Mouse (Mus musculus) brain, embryonic 14.5 days (tissue): ENCODE results near the gene Tysnd1. TPM values are rescaled to one million over a fixed set of nuclear protein-coding genes. Genes with fewer than 3 reads are reported as not detected.

ENCODE experiments used
- DNase-seq: peaks from one replicate; pipeline ENCODE4 v3.0.0-alpha.2; 2011; ENCODE audit warnings: low read depth
- CTCF ChIP-seq: fragments of 200-500 bp; IDR thresholded peaks from 2 replicates; pipeline ENCODE4 v1.5.1; 2012; ENCODE audit warnings: inconsistent platforms, mild to moderate bottlenecking, moderate library complexity, borderline replicate concordance; ENCODE audit not compliant: insufficient read depth, insufficient read length; ENCODE audit errors: extremely low read depth
- POLR2A ChIP-seq: fragments of 200-500 bp; IDR thresholded peaks from 2 replicates; pipeline ENCODE4 v1.6.1; 2012; ENCODE audit warnings: mild to moderate bottlenecking, inconsistent platforms, borderline replicate concordance; ENCODE audit not compliant: poor library complexity, insufficient read depth, insufficient read length, severe bottlenecking; ENCODE audit errors: extremely low read depth
- polyA plus RNA-seq: library from polyadenylated mRNA; depleted of rRNA; stranded (reverse); fragments of >200 nt; gene quantifications from 2 replicates; pipeline ENCODE4 v1.2.3, GENCODE M21; 2012

The Tysnd1 gene
- polyA plus RNA-seq, 1 experiment, result 42.7 TPM

- no peak for DNase-seq
- TF ChIP-seq POLR2A (no peak), CTCF (no peak)
Measured at GRCm38 (mm10) chr10:61717406-61718296, 22.3 kb downstream of the Tysnd1 start.

DNA sequence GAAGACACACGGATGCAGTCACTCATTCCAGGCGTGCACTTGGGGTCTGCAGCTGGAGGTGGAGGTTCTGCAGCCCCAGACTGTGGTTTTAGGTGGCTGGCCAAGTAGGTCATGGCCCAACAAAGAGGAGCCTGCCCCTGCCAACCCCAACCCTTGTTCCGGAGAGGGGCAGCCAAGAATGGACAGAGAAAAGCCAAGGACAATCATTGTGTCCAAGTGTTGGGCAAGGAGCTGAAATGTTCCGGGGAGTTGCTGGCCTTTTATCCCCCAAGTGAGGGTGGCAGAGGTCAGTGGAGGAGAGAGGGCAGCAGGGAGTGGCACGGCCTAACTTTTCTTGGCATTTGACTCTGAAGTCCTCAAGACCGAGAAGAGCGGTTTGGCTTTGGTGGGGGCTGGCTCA lies 25.0 kb downstream of the Tysnd1 start:
- DNase-seq, result no peak
- TF ChIP-seq POLR2A (no peak), CTCF (no peak)

GRCm38 (mm10) chr10:61722215-61722614 lies 26.9 kb downstream of the Tysnd1 start:
- no peak for TF ChIP-seq POLR2A
- DNase-seq, result no peak

GRCm38 (mm10) chr10:61723271-61723670 lies 28.0 kb downstream of the Tysnd1 start:
- DNase-seq, result no peak
- TF ChIP-seq POLR2A, result no peak
- no peak for TF ChIP-seq CTCF

GRCm38 (mm10) chr10:61729181-61729580 lies 33.9 kb downstream of the Tysnd1 start:
- no peak for TF ChIP-seq POLR2A
- TF ChIP-seq CTCF, result no peak
- DNase-seq, result no peak

GRCm38 (mm10) chr10:61730171-61730570 lies 34.9 kb downstream of the Tysnd1 start:
- TF ChIP-seq CTCF (no peak), POLR2A (no peak)
- no peak for DNase-seq

DNA sequence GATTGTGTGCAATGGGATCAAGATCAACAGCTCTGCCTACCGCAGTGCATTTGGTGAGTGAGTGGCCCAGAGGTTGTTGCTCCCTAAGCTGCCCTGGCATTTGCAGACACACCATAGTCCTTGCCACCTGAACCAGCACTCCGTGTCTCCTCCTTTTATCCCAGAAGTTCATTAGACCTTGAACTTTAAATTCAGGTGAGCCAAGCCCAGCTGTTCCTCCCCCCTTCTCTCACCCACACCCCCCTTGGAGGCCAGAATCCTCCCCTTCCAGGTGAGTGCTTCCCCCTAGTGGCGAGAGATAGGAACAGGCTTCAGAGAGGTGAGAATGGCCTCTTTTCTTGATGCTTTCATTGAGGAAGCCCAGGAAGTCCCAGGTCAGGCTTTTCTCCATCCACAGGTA lies 39.1 kb downstream of the Tysnd1 start:
- DNase-seq, result no peak
- TF ChIP-seq POLR2A, result no peak
- TF ChIP-seq CTCF, result peak; percentile 71

GRCm38 (mm10) chr10:61736671-61737078 lies 41.4 kb downstream of the Tysnd1 start:
- TF ChIP-seq POLR2A (no peak), CTCF (no peak)
- DNase-seq, result peak; percentile 28

DNA sequence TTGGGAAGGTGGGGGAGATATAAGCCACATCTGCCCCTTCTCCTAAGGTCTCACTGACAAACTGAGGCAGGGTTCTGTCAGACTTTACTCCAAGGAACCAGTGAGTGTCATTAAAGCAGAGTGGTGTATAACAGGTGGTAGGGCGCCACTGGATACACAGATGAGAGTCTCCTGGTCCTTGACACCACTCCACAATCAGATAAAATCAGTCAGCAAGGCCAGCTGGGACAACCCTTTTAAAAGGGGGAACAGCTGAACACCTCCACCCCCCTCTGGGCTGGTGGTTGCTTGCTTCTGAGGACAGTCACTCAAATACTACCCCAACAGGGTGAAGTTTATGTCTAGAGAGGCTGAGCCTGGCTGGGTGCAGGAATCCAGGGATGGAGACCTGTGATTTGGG lies 42.2 kb downstream of the Tysnd1 start:
- TF ChIP-seq POLR2A (no peak), CTCF (no peak)
- no peak for DNase-seq

DNA sequence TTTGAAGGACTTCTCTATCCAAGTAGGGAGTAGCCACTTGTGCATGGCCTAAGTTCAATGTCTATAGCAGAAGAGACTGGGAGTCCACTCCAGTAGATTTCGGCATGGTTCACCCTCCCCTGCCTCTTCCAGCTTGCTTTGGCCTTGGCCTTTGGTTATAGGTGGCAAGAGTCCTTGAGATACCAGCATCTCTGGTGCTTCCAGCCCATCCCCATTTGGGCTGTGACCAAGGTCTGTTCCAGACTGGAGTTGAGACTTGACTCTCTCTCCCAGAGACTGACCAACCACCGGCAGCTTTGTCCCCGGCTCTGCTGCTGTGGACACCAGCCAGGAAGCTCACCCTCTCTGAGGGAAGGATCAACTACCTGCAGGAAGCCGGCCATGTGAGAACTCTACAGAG lies 42.8 kb downstream of the Tysnd1 start:
- no peak for DNase-seq
- TF ChIP-seq POLR2A (no peak), CTCF (no peak)

DNA sequence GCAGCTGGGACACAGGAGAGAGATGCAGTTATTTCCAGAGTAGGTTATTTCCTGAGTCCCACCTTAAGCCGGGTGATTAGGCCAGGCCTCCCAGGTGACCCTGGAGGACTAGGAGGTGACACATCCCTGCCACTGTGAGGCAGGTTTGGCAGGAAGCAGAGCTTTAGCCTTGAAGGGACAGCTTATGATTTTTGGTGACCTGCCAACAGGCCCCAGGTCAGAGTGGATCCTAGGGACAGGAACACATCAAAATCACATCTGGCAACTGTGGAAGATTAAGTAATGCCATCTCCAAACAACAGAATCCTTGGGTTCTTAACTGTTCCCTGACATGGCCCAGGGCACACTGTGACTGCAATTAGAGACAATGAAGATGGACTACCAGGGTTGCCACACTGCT lies 46.0 kb downstream of the Tysnd1 start:
- TF ChIP-seq CTCF (no peak), POLR2A (no peak)
- DNase-seq, result no peak

DNA sequence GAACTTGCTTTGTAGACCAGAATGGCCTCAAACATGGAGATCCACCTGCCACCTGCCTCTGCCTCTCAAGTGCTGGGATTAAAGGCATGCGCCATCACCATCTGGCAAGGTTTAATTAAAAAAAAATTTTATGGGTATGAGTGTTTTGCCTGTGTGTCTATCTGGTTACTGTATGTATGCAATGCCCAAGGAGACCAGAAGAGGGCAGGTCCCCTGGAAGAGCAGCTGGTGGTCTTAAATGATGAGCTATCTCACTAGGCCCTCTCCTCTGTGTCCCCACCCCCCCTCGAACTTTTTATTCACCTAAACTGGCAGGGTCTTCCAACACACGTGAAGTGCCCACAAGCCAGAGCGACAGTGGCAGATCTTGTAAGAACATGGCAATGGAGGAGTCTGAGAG lies 46.6 kb downstream of the Tysnd1 start:
- TF ChIP-seq CTCF (peak; percentile 29; the same call in 1 of the 2 replicates), POLR2A (no peak)
- no peak for DNase-seq
